Mouse (Mus musculus): Measurements from ENCODE around the gene Aurkb.

Aurkb gene

GRCm38 (mm10) chr11:69064259-69065133 is 19.0 kb downstream of the Aurkb start:
- DNase-seq, result no peak

- no peak for DNase-seq
Measured at GRCm38 (mm10) chr11:69065394-69065925, 20.0 kb downstream of the Aurkb start.

DNA sequence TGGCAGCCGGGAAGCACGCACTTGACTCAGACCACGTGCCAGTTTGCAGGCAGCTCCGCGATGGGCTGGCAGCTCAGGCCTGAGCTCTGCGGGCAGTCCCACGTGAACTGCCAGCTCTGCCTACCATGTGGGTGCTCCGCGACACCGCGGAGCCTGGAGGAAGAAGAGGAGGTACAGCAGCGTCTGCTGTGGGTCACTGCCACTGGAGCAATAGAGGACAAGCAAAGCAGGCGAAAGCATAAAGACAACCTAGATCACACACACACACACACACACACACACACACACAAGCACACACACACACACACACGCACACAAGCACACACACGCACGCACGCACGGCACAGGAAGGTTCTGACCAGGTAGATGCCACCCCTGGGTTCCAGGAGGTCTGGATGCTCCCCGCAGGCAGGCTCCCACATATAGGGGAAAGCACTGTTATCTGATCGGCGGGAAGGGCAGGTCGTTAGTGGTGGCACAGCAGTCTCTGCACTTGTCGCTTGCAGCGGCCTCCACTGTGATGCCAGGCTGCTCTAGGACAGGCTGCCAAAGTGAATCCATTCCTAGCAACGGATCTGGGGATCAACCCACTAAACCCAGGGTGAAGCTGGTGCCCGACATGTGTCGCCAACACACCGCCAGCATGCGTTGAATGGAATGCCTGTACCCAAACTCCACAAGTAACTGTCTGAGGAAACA is 20.9 kb downstream of the Aurkb start:
- DNase-seq, result peak; percentile 33

- peak; percentile 83 for DNase-seq
Measured at GRCm38 (mm10) chr11:69066956-69067355, 21.5 kb downstream of the Aurkb start.

- no peak for DNase-seq
Measured at GRCm38 (mm10) chr11:69067601-69068000, 22.2 kb downstream of the Aurkb start.

DNA sequence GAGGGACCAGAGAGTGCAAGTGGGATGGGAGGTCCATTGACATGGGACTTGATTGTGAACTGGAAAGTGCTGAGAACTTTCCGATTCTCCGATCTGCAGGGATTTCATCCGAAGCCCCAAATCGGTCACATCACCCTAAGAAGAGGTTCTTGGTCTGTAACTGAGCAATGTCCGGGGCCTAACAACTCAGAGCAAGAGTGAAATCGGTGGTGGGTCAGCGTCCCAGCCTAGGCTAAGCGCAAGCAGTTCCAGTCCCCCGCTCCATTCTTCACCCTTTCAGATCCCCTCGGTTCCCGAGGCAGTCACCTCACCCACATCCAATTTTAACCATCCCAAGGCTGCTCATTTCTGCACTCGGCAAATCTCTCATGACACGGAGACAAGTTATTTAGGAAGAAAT is 24.6 kb downstream of the Aurkb start:
- DNase-seq, result no peak

DNA sequence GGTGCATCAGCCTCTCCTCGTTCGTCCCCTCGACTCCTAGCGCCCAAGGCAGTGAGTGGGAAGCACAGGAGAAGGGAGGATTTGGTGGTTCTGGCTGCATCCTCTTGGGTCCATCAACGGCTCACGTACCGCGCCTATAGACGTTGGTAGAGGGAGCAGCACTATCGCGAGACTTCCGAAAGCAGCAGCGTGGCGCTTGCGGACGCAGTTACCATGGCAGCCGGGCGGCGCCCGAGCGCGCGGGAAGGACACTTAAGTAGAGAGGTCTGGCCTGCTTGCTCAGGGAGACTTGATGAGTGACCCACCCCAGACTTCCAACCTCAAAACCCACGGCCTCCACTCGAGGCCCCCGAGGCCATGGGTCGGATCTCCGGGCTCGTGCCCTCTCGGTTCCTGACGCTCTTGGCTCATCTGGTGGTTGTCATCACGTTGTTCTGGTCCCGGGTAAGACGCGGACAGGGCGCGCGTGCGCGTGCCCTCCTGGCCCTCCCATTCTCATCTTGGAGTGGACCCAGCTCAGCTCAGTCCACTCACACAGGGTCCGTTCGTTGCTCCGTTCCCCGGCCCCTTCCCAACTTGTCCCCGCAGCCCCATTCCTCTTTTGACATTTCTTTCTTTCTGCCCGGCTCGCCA is 25.3 kb downstream of the Aurkb start, which contains the start of gene Tmem107:
TSS of gene Tmem107 (plus strand) at position 217 of the 633 bp plus-strand sequence.
- DNase-seq, result peak; percentile 87

- DNase-seq, result no peak
Measured at GRCm38 (mm10) chr11:69071262-69071661, 25.8 kb downstream of the Aurkb start.

DNA sequence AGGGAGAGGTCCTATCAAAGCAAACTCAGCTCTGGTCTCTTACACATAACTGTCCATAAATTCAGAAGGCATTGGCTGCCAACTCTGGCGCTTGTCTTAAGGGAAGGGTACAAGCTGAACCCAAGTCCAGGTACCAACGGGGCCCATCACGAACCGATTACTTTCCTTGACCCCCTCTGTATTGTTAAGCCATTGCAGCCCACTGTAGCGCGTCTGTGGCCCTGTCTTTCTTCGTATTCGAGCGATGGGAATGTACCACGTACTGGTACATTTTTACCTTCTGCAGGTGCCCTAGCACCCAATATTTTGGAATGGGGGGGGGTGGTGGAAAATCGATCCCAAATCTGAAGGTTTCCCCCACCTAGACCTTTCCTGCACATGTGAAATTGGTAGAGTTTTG is 26.8 kb downstream of the Aurkb start:
- no peak for DNase-seq

- no peak for DNase-seq
Measured at GRCm38 (mm10) chr11:69072666-69073064, 27.2 kb downstream of the Aurkb start.

- peak; percentile 72 for DNase-seq
Measured at GRCm38 (mm10) chr11:69073065-69073888, 27.8 kb downstream of the Aurkb start.

DNA sequence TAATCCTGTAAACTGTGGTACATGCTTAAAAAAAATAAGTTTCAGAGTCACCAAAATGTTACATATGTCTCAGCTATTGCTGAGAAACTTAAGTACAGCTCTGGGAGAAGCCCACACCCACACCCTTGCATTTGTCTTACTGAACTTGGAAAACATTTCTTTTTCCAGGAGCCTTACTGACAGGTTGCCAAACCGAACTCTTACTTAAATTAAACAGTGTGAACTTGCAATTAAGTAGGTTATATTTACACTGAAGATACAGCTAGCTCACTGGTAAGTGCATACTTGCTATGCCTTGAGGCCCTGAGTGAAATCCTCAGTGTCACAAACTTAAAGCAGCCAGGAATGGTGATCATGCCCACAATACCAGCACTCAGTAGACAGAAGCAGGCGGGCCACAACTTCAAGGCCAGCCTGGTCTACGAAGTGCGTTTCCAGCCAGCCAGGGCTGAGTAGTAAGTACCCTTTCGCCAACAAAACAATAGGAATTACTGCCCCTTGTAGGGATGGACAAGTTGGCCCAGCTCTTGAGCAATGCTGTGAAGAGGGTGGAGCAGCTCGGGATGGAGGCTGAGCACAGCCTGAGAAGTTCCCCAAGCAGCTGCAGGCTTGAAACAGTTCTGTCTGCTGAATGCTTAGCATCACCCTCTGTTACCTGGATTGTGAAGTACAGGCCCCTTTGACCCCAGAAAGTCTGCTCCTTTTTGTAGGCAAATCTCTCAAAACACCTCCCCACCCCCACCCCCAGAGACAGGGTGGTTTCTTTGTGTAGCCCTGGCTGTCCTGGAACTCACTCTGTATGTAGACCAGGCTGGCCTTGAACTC is 28.7 kb downstream of the Aurkb start:
- no peak for DNase-seq

DNA sequence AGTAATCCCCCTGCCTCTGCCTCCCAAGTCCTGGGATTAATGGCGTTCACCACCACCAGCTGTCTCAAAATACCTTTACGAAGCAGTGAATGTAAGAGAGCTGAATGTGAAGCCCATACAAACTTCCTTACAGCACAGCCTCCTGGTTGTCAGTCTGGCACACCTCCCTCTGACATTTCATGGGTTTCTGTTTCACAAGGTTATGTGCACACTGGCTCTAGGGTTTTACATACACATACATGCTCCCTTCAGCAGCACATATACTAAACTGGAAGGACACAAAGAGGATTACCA is 29.3 kb downstream of the Aurkb start:
- DNase-seq, result no peak

DNA sequence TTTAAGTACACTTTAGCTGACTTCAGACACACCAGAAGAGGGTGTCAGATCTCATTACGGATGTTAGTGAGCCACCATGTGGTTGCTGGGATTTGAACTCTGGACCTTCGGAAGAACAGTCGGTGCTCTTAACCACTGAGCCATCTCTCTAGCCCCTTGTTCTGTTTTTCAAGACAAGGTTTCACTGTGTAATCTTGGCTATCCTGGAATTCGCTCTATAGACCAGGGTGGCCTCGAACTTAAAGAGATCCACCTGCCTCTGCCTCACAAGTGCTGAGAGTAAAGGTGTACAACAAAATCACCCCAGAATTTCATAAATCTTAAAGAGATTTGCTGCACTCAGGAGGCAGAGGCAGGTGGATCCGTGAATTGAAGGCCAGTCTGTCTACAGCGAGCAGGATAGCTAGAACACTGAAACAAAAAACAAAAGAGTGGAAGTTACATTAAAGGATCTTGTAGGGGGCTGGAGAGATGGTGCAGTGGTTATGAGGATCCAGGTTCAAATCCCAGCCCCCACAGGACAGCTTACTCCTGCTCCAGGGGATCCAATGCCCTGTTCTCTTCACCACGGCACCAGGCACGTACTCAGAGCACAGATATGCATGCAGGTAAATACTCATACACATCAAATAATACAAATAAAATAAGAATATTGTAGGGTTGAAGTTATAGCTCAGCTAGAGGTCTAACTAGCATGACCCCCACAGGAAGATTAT is 30.5 kb downstream of the Aurkb start:
- DNase-seq, result no peak

GRCm38 (mm10) chr11:69076572-69076971 is 31.1 kb downstream of the Aurkb start:
- no peak for DNase-seq

- no peak for DNase-seq
Measured at GRCm38 (mm10) chr11:69077316-69077715, 31.9 kb downstream of the Aurkb start.

DNA sequence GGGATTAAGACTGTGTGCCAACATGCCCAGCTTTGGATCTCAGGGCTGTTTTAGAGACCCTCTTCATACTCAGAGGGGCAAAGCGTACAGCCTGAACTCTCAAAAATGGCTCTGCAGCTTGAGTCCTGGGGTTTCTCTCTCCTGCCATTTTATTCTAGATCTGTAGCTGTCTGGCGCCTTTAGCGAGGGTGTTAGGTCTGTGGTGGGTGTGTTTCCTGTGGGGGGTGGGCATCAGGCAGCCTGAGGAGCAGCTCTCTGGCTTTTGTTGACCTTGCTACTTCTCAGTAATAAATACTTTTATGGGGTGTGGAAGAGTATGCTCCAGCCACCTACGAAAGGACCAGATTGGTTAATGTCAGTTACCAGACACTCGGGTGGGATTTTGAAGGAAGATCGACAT is 32.6 kb downstream of the Aurkb start:
- no peak for DNase-seq

- DNase-seq, result no peak
Measured at GRCm38 (mm10) chr11:69078805-69079438, 33.5 kb downstream of the Aurkb start.

DNA sequence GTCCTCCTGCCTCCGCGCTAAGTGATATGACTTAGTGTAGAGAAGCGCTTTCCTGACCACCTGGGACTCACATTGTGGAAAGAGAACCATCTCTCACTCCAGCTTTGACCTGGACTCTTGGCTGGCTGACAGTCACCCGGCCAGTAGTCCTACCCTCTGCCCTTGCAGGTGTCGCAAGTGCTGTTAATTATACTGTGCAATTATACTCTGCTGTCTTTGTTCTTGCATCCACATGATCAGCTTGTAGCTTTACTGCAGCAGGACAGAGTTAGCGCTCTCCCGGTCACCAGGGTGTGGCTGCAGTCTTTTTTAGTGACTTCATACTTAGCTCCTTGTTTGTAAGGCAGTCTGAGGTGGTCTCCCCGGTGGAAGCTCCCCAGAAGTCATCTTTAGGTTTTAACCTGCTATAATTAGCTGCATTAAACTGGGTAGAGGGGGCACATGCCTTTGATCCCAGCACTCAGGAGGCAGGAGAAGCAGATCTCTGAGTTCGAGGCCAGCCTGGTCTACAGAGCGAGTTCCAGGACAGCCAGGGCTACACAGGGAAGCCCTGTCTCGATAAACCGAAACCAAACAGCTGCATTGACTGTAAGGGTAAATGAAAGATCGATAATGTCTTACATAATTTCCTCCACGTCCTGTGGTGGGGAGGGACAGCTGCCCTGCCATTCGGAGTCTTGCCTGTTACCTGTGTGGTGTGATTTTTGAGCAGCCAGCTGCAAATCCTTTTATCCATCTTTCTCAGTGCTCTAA is 34.8 kb downstream of the Aurkb start:
- DNase-seq, result no peak

- DNase-seq, result no peak
Measured at GRCm38 (mm10) chr11:69080855-69081222, 35.4 kb downstream of the Aurkb start.
